Mouse (Mus musculus) myocyte (in vitro differentiated cells): ENCODE results near the gene Atg13. TPM values are rescaled to one million over a fixed set of nuclear protein-coding genes. Genes with fewer than 3 reads are reported as not detected.

ENCODE experiments used
- H3K27me3 ChIP-seq: one replicate; pipeline ENCODE4 v1.6.1; 2011; ENCODE audit not compliant: control insufficient read depth, insufficient read depth, insufficient read length
- H3K36me3 ChIP-seq: one replicate; pipeline ENCODE4 v1.6.1; 2011; ENCODE audit not compliant: control insufficient read depth, insufficient read depth
- H3K4me2 ChIP-seq: one replicate; pipeline ENCODE4 v1.6.1; 2011; ENCODE audit warnings: low read depth, control low read depth
- H3K4me3 ChIP-seq: one replicate; pipeline ENCODE4 v1.5.1; 2011; ENCODE audit warnings: mild to moderate bottlenecking, control low read depth, moderate library complexity
- H3K79me2 ChIP-seq: one replicate; pipeline ENCODE4 v1.6.1; 2011; ENCODE audit not compliant: control insufficient read depth, insufficient read depth
- H3ac ChIP-seq: one replicate; pipeline ENCODE4 v1.6.1; 2011; ENCODE audit not compliant: control insufficient read depth, insufficient read length
- CEBPB ChIP-seq: IDR thresholded peaks from 2 replicates; pipeline ENCODE4 v1.6.1; 2011; ENCODE audit warnings: mild to moderate bottlenecking, moderate library complexity; ENCODE audit not compliant: poor library complexity, insufficient read depth, severe bottlenecking
- E2F4 ChIP-seq: IDR thresholded peaks from one replicate; pipeline ENCODE4 v1.6.1; 2011; ENCODE audit warnings: mild to moderate bottlenecking, control low read depth, moderate library complexity; ENCODE audit not compliant: insufficient read depth
- MAX ChIP-seq: IDR thresholded peaks from one replicate; pipeline ENCODE4 v1.6.1; 2011; ENCODE audit warnings: low read depth, mild to moderate bottlenecking, control low read depth
- MYOD1 ChIP-seq, 3 experiments: IDR thresholded peaks; one replicate each; pipeline ENCODE4 v1.6.1; 2011; ENCODE audit warnings: control low read depth in 2 of 3, low read depth in 2 of 3, mild to moderate bottlenecking in 2 of 3, moderate library complexity in 1 of 3; ENCODE audit not compliant: insufficient read length in 2 of 3, control insufficient read depth in 1 of 3
- MYOG ChIP-seq, 3 experiments: IDR thresholded peaks; one replicate each; pipeline ENCODE4 v1.6.1; 2011; ENCODE audit warnings: control low read depth in 2 of 3, low read depth in 2 of 3, mild to moderate bottlenecking in 2 of 3; ENCODE audit not compliant: insufficient read length in 2 of 3, control insufficient read depth in 1 of 3, insufficient read depth in 1 of 3
- POLR2A ChIP-seq: IDR thresholded peaks from one replicate; pipeline ENCODE4 v1.6.1; 2011; ENCODE audit warnings: low read depth, mild to moderate bottlenecking, control low read depth, moderate library complexity; ENCODE audit not compliant: insufficient read length
- POLR2AphosphoS2 ChIP-seq: IDR thresholded peaks from one replicate; pipeline ENCODE4 v1.6.1; 2011; ENCODE audit warnings: low read depth, control low read depth; ENCODE audit not compliant: insufficient read length
- REST ChIP-seq: IDR thresholded peaks from one replicate; pipeline ENCODE4 v1.6.1; 2011; ENCODE audit warnings: mild to moderate bottlenecking, control low read depth, moderate library complexity; ENCODE audit not compliant: insufficient read depth, insufficient read length
- SRF ChIP-seq: IDR thresholded peaks from one replicate; pipeline ENCODE4 v1.6.1; 2011; ENCODE audit warnings: low read depth; ENCODE audit not compliant: control insufficient read depth, insufficient read length
- TCF12 ChIP-seq: IDR thresholded peaks from one replicate; pipeline ENCODE4 v1.6.1; 2011; ENCODE audit warnings: mild to moderate bottlenecking, control low read depth; ENCODE audit not compliant: poor library complexity, insufficient read depth, severe bottlenecking
- TCF3 ChIP-seq: IDR thresholded peaks from one replicate; pipeline ENCODE4 v1.6.1; 2011; ENCODE audit warnings: low read depth, control low read depth; ENCODE audit not compliant: insufficient read length
- USF1 ChIP-seq: IDR thresholded peaks from one replicate; pipeline ENCODE4 v1.6.1; 2011; ENCODE audit warnings: low read depth, mild to moderate bottlenecking, control low read depth, moderate library complexity
- polyA plus RNA-seq: library from polyadenylated mRNA; unstranded; fragments of >200 nt; fragmentation: generic; extraction: Trizol; gene quantifications from one replicate; pipeline ENCODE4 v1.2.1, GENCODE M21; 2012; ENCODE audit warnings: missing spikeins

The Atg13 gene
- polyA plus RNA-seq, 1 experiment: 29.7 TPM

DNA sequence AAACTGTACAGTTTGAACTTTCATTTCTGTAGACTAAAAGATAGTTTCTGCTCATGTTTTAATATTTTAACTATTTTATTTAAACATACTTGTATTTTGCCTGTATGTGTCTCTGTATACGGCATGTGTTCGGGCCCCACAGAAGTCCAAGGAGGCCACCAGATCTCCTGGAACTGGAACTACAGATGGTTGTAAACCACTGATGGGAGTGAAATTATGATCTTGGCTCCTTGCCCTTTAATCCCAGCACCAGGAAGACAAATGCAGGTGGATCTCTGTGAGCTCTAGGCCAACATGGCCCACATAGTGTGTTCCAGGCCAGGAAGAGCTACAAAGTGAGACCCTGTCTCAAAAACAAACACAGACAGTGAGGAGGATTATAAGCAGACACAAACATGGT lies 9.0 kb downstream of the Atg13 start:
- Histone ChIP-seq H3K27me3 (no peaks in the 10 kb centered on the region), H3ac (no peak overlapping the region), H3K36me3 (no peaks in the 10 kb centered on the region), H3K79me2 (peaks cover 5% of the 10 kb centered on the region), H3K4me3 (no peak overlapping the region), H3K4me2 (no peak overlapping the region)
- TF ChIP-seq POLR2A: no peak
- TF ChIP-seq REST: no peak
- TF ChIP-seq CEBPB: no peak
- TF ChIP-seq MYOG (IDR thresholded peaks at IDR 0.05; ENCODE audit: control insufficient read depth in 1 of 3, insufficient read depth in 1 of 3, insufficient read length in 2 of 3, low read depth in 2 of 3): no peak
- no peak for TF ChIP-seq POLR2AphosphoS2
- TF ChIP-seq USF1: no peak

DNA sequence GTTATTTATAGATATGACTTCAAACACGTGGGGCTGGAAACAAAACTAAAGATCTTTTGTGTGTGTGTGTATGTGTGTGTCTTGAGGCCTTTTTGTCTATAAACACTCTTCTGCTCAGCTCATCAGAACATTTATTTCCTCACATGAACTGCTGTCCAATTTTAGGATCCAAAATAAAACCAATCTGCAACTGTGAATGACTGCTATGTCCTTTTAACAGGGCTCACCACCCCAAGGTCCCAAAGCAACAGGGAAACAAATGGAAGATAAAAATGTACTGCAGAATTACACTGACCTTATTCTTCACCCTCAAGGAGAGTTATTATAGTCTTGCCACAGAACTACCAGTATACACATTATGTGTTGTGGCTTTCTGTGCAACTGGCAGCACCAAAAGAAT lies 11.2 kb downstream of the Atg13 start:
- H3K79me2 ChIP-seq: peaks cover 5% of the 10 kb centered on the region
- H3K27me3 ChIP-seq: no peaks in the 10 kb centered on the region
- no peak for TF ChIP-seq SRF
- no peak for TF ChIP-seq MYOG (IDR thresholded peaks at IDR 0.05; ENCODE audit: control insufficient read depth in 1 of 3, insufficient read depth in 1 of 3, insufficient read length in 2 of 3, low read depth in 2 of 3)
- TF ChIP-seq TCF3: no peak
- TF ChIP-seq USF1: no peak
- no peak for TF ChIP-seq POLR2AphosphoS2
- TF ChIP-seq REST: no peak
- no peak for TF ChIP-seq E2F4
- no peak for TF ChIP-seq TCF12
- H3K36me3 ChIP-seq: no peaks in the 10 kb centered on the region
- peak overlapping the region; percentile 28 for H3K4me2 ChIP-seq
- H3ac ChIP-seq: no peak overlapping the region
- no peak overlapping the region for H3K4me3 ChIP-seq

DNA sequence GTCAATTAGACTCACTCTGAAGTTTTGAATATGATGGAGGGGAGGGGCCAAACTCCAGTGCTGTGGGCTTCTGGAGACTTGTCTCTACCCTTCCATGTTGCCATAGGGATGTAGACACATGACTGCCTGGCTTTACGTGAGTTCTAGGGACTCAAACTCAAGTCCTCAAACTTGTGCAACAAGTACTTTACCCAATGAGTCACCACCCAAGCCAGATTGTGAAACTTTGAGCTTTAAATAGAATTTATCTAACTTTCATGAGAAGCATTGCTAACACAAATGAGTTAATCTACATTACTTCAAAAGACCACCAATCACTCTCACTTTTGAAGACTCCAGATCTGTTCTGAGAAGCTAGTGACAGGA lies 14.2 kb downstream of the Atg13 start:
- H3ac ChIP-seq: no peak overlapping the region
- H3K36me3 ChIP-seq: peaks cover 3% of the 10 kb centered on the region
- no peak overlapping the region for H3K4me2 ChIP-seq
- H3K4me3 ChIP-seq: no peak overlapping the region
- H3K27me3 ChIP-seq: no peaks in the 10 kb centered on the region
- peaks cover 5% of the 10 kb centered on the region for H3K79me2 ChIP-seq
- peak; percentile 88 for TF ChIP-seq CEBPB
- TF ChIP-seq SRF: no peak

DNA sequence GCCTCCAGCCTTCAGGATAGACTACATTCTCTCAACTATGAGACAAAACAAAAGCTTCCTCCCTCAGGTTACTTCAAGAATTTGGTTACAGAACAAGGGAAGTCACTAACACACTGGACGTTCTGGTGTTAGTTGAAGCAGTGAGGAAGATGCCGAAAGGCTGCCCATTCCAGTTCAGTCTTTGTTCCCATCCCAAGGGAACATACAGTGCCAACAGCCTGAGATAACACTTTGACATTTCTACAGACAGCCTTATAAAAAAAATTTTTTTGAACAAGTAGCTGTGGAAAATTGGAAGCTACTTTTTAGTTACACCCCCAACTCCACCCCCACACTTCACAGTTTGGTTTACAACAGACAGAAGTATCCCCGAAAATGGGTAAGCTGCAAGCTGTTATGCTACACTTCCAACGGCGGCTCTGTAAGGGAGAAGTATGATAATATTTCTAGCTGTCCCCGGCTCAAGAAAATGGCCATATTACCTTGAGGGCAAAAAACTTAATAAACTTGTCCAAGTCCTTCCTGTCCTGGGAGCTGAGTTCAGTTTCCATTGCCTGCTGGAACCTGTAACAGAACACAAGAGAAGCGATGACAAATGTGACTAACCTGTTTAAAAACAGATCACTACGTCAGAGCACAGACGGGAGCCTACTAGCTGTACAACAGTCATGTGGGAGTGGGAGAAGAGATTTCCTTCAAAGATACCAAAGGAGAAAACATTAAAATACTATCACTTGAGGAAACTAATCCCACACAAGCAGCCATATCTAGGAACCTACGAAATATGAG lies 14.7 kb downstream of the Atg13 start:
- Histone ChIP-seq H3K79me2 (peaks cover 5% of the 10 kb centered on the region), H3K27me3 (no peaks in the 10 kb centered on the region)
- TF ChIP-seq POLR2A (no peak), E2F4 (no peak), TCF12 (no peak), MYOD1 (IDR thresholded peaks at IDR 0.05; ENCODE audit: control insufficient read depth in 1 of 3, insufficient read length in 2 of 3, low read depth in 2 of 3) (no peak), USF1 (no peak), CEBPB (no peak), SRF (no peak), TCF3 (no peak), REST (no peak), POLR2AphosphoS2 (no peak), MAX (no peak), MYOG (IDR thresholded peaks at IDR 0.05; ENCODE audit: control insufficient read depth in 1 of 3, insufficient read depth in 1 of 3, insufficient read length in 2 of 3, low read depth in 2 of 3) (no peak)

DNA sequence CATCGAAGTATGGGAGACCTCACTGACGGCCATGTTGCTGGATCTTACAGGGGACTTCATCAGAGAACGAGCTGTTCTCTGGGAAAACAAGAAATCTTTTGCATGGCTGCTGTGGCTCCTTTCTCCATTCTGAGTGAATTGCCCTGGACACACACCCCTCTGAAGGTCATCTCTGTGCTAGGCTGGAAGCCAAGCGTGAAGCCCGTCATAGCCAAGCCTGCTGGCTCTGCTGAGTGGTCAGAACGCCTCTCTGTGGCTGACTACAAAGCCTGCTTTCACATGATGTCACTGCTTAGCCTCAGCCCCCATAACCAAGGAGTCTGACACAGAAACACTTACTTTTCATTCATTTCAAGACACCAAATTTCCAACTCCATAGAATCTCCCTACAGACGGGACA lies 20.9 kb downstream of the Atg13 start:
- no peak overlapping the region for H3K4me2 ChIP-seq
- no peaks in the 10 kb centered on the region for H3K79me2 ChIP-seq
- H3K27me3 ChIP-seq: no peaks in the 10 kb centered on the region
- H3K36me3 ChIP-seq: peaks cover 22% of the 10 kb centered on the region
- TF ChIP-seq MYOG (IDR thresholded peaks at IDR 0.05; ENCODE audit: control insufficient read depth in 1 of 3, insufficient read depth in 1 of 3, insufficient read length in 2 of 3, low read depth in 2 of 3): no peak
- no peak for TF ChIP-seq REST
- H3ac ChIP-seq: no peak overlapping the region
- no peak overlapping the region for H3K4me3 ChIP-seq

More for the DNA sequence above, 14.7 kb downstream of the Atg13 start:
- Histone ChIP-seq H3K4me3 (no peak overlapping the region), H3ac (no peak overlapping the region), H3K4me2 (no peak overlapping the region), H3K36me3 (peaks cover 9% of the 10 kb centered on the region)
